Mouse (Mus musculus) liver, postnatal 0 days (tissue): ENCODE measurements around the gene Slc36a4. TPM values are rescaled to one million over a fixed set of nuclear protein-coding genes. Genes with fewer than 3 reads are reported as not detected.

Experiments used
- ATAC-seq: fragments of 200-750 bp; cut with Nextera tagmentation; 2 replicates; pipeline ENCODE4 v1.8.0; 2017; ENCODE audit warnings: mild to moderate bottlenecking, moderate library complexity
- DNase-seq: peaks from one replicate; pipeline ENCODE4 v3.0.0-alpha.2; 2016
- H3K27ac ChIP-seq: fragments of 300-500 bp; sonication (generic); 2 replicates; pipeline ENCODE4 v1.5.1; 2014; ENCODE audit warnings: antibody characterized with exemption, moderate library complexity, mild to moderate bottlenecking, low read depth
- H3K27me3 ChIP-seq: fragments of 300-500 bp; sonication (generic); 2 replicates; pipeline ENCODE4 v1.6.1; 2014; ENCODE audit warnings: low read length, control low read depth, mixed read lengths; ENCODE audit not compliant: insufficient read depth
- H3K36me3 ChIP-seq: fragments of 300-500 bp; sonication (generic); replicated peaks from 2 replicates; pipeline ENCODE4 v1.6.1; 2014; ENCODE audit warnings: mild to moderate bottlenecking, control low read depth, low read length, moderate library complexity, mixed read lengths; ENCODE audit not compliant: insufficient read depth
- H3K4me1 ChIP-seq: fragments of 300-500 bp; sonication (generic); 2 replicates; pipeline ENCODE4 v1.6.1; 2014; ENCODE audit warnings: antibody characterized with exemption, mild to moderate bottlenecking, control low read depth; ENCODE audit not compliant: insufficient read depth
- H3K4me2 ChIP-seq: fragments of 300-500 bp; sonication (generic); 2 replicates; pipeline ENCODE4 v1.6.1; 2014; ENCODE audit warnings: low read depth, mild to moderate bottlenecking, low read length, moderate library complexity, mixed read lengths
- H3K4me3 ChIP-seq: fragments of 300-500 bp; sonication (generic); 2 replicates; pipeline ENCODE4 v1.5.1; 2014; ENCODE audit warnings: low read depth, low read length
- H3K9ac ChIP-seq: fragments of 300-500 bp; sonication (generic); replicated peaks from 2 replicates; pipeline ENCODE4 v1.6.1; 2014; ENCODE audit warnings: mild to moderate bottlenecking, moderate library complexity
- H3K9me3 ChIP-seq: fragments of 300-500 bp; sonication (generic); 2 replicates; pipeline ENCODE4 v1.6.1; 2016; ENCODE audit warnings: mild to moderate bottlenecking, control low read depth, low read length, mixed read lengths
- CTCF ChIP-seq: sonication (generic); IDR thresholded peaks from 2 replicates; pipeline ENCODE4 v1.5.1; 2016; ENCODE audit warnings: antibody characterized with exemption, low read depth
- EP300 ChIP-seq: IDR thresholded peaks from 2 replicates; pipeline ENCODE4 v1.6.1; 2016; ENCODE audit warnings: antibody characterized with exemption, low read depth, mild to moderate bottlenecking
- WGBS: fragments of 180-500 bp; shearing (Covaris S2); extraction: QIAGEN DNeasy Blood & Tissue Kit; methylation state at CpG from one replicate; pipeline ENCODE4 v1.1.7; 2014; ENCODE audit not compliant: insufficient replicate concordance; 5-methylcytosine and 5-hydroxymethylcytosine counted together
- polyA plus RNA-seq: library from polyadenylated mRNA; unstranded; fragments of >200 nt; fragmentation: Nextera tagmentation; extraction: Ambion mirVana; gene quantifications from 2 replicates; pipeline ENCODE4 v1.2.1, GENCODE M21; 2015

The Slc36a4 gene
- polyA plus RNA-seq, 1 experiment from 2014 or later = 2.2 TPM

- H3K9ac ChIP-seq = no peak overlapping the region
- H3K27ac ChIP-seq = no peak overlapping the region
- H3K4me1 ChIP-seq = no peaks in the 10 kb centered on the region
- no peak for DNase-seq
- H3K4me2 ChIP-seq = no peak overlapping the region
- no peaks in the 10 kb centered on the region for H3K36me3 ChIP-seq
- no peak for ATAC-seq
- H3K9me3 ChIP-seq = no peaks in the 10 kb centered on the region
- WGBS = 68% methylated on average over 7 of the region's 7 CpGs
- no peak for TF ChIP-seq CTCF
- TF ChIP-seq EP300 = no peak
- H3K27me3 ChIP-seq = no peaks in the 10 kb centered on the region
- H3K4me3 ChIP-seq = no peak overlapping the region
Measured at GRCm38 (mm10) chr9:15746636-15747035, 37.1 kb downstream of the Slc36a4 start.

DNA sequence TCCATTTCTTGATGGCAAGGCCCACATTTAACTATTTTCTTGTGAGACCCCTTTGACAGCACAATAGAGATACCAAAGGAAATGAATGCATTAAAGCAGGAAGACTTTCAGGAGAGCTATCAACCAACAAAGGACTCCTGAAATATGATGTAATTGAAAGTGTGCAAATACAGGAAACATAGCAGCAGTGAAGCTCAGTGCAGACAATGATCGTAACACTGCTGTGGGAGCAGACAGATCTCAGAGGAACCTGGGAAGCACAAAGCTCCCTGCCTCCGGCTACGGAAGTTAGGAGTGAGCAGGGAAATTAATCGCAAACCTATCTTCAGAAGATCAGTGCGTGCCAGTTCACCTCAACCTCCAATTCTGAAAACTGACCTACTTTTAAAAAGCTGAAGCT is 38.8 kb downstream of the Slc36a4 start:
- Histone ChIP-seq H3K27me3 (no peaks in the 10 kb centered on the region), H3K36me3 (no peaks in the 10 kb centered on the region), H3K9ac (no peak overlapping the region), H3K4me1 (no peaks in the 10 kb centered on the region), H3K4me3 (no peak overlapping the region), H3K4me2 (no peak overlapping the region), H3K27ac (no peak overlapping the region), H3K9me3 (no peaks in the 10 kb centered on the region)
- ATAC-seq (no peak), DNase-seq (no peak)
- no peak for TF ChIP-seq EP300
- 70% methylated on average over 5 of the region's 5 CpGs for WGBS

DNA sequence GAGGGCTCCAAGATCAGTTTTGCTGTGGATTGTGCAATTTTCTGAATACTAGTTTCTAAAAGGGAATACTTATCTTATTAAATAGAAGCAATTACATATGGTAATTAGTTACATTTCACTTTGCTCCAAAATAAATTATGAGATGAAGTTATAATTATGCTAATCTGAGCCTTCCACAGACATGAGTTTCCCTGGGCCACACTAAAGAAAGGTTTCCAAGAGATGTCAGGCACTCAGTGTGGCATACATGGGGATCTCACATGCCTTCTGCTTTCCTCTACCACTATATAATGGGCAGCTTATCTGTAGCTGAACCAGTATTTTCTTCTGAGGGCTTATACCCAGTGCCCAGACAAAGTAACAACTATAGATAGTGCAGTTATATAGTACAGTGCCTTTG is 49.8 kb downstream of the Slc36a4 start:
- no peak overlapping the region for H3K4me2 ChIP-seq
- no peak for ATAC-seq

DNA sequence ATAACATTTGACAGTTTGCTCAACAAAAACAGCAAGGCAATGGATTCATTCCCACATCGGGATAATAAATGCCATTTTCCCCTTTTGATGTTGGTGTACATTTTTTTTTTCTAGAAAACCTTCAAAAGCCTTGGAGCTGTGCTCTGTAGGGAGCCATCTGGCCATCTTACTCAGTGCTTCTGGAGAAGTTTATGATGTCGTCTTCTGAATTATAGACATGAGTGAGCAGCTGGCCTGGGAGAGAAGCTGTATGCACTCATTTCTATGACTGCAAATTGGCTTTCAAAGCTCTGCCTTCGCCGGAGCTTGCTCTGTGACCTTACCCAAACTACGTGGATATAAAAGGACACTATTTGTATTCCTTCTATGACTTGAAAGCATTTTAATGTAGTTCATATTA is 56.8 kb downstream of the Slc36a4 start:
- no peak for DNase-seq
- ATAC-seq = no peak
- no peak overlapping the region for H3K27ac ChIP-seq
- TF ChIP-seq CTCF = no peak
- no peak for TF ChIP-seq EP300
- no peak overlapping the region for H3K4me3 ChIP-seq
- no peaks in the 10 kb centered on the region for H3K9me3 ChIP-seq
- H3K4me2 ChIP-seq = no peak overlapping the region
- H3K36me3 ChIP-seq = no peaks in the 10 kb centered on the region
- no peaks in the 10 kb centered on the region for H3K4me1 ChIP-seq
- H3K27me3 ChIP-seq = no peaks in the 10 kb centered on the region
- H3K9ac ChIP-seq = no peak overlapping the region
- WGBS = 69% methylated on average over 5 of the region's 5 CpGs

More for the DNA sequence above, 49.8 kb downstream of the Slc36a4 start:
- TF ChIP-seq CTCF = no peak
- TF ChIP-seq EP300 = no peak
- Histone ChIP-seq H3K4me1 (no peaks in the 10 kb centered on the region), H3K36me3 (no peaks in the 10 kb centered on the region), H3K27ac (no peak overlapping the region), H3K9me3 (no peaks in the 10 kb centered on the region), H3K27me3 (no peaks in the 10 kb centered on the region), H3K4me3 (no peak overlapping the region), H3K9ac (no peak overlapping the region)
- no peak for DNase-seq

DNA sequence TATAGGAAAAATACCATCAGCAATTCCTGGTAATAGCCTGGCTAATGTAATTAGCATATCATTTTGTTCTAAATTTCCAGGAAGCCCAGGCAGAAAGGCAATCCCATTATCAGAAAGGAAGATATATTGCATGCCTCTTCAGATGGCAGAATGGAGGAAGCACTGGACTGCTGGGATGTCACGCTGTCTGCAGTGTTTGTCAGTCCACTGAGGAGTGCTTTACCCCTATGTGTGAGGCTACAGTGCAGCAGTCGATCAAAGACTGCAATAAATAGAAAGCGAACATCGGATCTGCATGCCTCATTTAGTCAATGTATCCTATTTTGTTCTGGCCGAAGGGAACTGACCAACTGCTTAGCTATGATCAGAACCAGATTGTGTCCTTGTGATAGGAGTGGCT is 57.3 kb downstream of the Slc36a4 start:
- TF ChIP-seq CTCF = no peak
- no peak for TF ChIP-seq EP300
- 79% methylated on average over 5 of the region's 5 CpGs for WGBS
- H3K4me2 ChIP-seq = no peak overlapping the region

DNA sequence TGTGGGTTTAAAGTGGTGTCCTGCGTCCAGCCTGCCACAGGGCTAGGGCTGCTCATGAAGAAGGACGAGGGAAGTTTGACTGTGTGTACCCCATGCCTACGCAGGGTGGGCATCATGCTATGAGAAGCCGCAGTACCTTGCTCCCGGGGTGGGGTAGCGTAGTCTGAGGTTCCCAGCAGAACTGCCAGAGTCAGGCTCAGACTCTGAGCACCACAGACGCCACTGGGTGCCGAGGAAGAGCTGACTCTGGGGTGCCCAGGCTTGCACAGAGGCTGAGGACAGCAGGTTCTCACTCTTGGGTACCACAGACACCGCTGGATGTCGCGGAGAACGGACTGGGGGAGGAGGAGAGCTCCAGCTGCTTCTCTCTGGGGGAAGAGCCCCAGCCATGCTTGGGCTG is 63.2 kb downstream of the Slc36a4 start:
- no peaks in the 10 kb centered on the region for H3K4me1 ChIP-seq
- WGBS = 83% methylated on average over 12 of the region's 12 CpGs
- H3K4me3 ChIP-seq = no peak overlapping the region
- no peaks in the 10 kb centered on the region for H3K36me3 ChIP-seq
- DNase-seq = no peak
- no peaks in the 10 kb centered on the region for H3K9me3 ChIP-seq
- no peak for TF ChIP-seq EP300
- no peak overlapping the region for H3K4me2 ChIP-seq
- no peak for ATAC-seq
- H3K27ac ChIP-seq = no peak overlapping the region
- H3K27me3 ChIP-seq = no peaks in the 10 kb centered on the region
- no peak overlapping the region for H3K9ac ChIP-seq

More for the DNA sequence above, 57.3 kb downstream of the Slc36a4 start:
- no peaks in the 10 kb centered on the region for H3K27me3 ChIP-seq
- H3K36me3 ChIP-seq = no peaks in the 10 kb centered on the region
- no peak overlapping the region for H3K4me3 ChIP-seq
- no peak overlapping the region for H3K9ac ChIP-seq
- H3K4me1 ChIP-seq = no peaks in the 10 kb centered on the region
- H3K9me3 ChIP-seq = no peaks in the 10 kb centered on the region
- ATAC-seq (no peak), DNase-seq (no peak)
- no peak overlapping the region for H3K27ac ChIP-seq

GRCm38 (mm10) chr9:15773426-15773825 is 63.9 kb downstream of the Slc36a4 start:
- Histone ChIP-seq H3K9me3 (no peaks in the 10 kb centered on the region), H3K27ac (no peak overlapping the region), H3K4me2 (no peak overlapping the region), H3K4me1 (no peaks in the 10 kb centered on the region), H3K9ac (no peak overlapping the region), H3K4me3 (no peak overlapping the region), H3K27me3 (no peaks in the 10 kb centered on the region), H3K36me3 (no peaks in the 10 kb centered on the region)
- no peak for ATAC-seq
- TF ChIP-seq EP300 (no peak), CTCF (no peak)
- 39% methylated on average over 3 of the region's 4 CpGs for WGBS
- DNase-seq = no peak
